Mouse (Mus musculus): ENCODE results near the gene Chil1.

The Chil1 gene

GRCm38 (mm10) chr1:134173081-134173480 lies 8.9 kb upstream of the Chil1 start:
- no peak for DNase-seq

DNA sequence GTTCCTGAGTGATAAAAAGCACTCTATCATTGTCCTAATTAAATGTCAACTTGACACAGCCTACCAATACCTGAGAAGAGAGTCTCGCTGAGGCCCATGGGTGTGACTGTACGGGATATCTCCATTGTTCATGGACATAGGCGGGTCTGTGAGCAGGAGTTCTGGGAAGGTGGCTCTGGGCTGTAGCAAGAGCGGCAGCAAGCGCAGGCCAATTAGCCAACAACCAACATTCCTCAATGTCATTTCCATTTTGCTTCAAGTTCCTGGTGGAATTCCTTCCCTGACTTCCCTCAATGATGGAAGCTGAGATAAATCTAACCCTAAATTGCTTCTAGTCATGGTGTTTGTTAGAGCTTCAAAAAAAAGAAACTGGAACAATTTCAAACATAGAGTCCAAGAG lies 4.0 kb upstream of the Chil1 start:
- no peak for DNase-seq

DNA sequence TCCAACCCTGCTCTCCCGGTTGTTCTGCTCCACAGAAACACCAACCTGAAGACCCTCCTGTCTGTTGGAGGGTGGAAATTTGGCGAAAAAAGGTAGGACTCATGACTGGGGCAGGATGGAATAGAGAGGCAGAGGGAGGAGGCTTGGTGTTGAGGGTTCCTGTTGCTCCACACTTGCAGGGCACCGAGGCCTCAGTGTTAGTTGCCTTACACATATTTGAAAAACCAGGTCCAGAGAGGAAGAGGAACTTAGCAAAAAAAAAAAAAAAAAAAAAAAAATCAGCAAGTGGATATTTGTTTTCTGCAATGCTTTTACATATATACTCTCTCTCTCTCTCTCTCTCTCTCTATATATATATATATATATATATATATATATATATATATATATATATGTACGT lies 2.1 kb downstream of the Chil1 start:
- DNase-seq = no peak

DNA sequence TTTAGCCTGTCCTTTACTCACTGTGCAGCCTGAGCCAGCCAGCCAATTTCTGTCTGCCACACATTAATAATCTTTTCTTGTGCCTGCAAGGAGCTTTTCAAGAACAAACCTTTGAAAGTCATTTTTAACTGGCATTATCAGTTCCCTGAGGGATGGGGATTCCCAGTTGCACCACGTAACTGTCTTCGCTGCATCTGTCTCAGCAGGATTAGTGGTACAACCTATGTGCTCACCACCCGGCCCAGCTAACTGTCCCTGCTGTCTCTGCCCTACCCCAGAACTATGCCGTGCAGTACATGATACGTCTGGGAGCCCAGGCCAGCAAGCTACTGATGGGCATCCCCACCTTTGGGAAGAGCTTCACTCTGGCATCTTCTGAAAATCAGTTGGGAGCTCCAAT lies 6.2 kb downstream of the Chil1 start:
- DNase-seq = no peak

- DNase-seq = peak; percentile 60
Measured at GRCm38 (mm10) chr1:134188989-134189729, 7.2 kb downstream of the Chil1 start.

DNA sequence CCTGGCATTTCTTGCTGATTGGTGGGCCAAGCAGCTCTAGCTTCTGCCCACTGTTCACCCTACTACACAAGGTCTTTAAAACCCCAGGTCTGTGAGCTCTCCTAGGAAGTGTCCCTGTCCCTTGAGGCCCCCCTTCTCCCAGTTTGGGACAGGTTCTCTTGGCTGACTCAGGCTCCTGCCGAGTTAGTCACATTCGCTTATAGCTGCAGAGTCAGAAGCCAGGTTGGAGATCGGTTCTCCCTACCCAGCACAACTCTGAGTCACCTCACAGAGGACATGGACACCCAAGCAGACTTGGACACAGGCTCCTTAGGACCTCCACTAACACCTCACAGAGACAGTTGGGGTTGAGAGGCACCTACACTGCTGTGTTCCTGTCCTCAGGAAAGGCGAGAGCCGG lies 9.2 kb downstream of the Chil1 start:
- peak; percentile 18 for DNase-seq

DNA sequence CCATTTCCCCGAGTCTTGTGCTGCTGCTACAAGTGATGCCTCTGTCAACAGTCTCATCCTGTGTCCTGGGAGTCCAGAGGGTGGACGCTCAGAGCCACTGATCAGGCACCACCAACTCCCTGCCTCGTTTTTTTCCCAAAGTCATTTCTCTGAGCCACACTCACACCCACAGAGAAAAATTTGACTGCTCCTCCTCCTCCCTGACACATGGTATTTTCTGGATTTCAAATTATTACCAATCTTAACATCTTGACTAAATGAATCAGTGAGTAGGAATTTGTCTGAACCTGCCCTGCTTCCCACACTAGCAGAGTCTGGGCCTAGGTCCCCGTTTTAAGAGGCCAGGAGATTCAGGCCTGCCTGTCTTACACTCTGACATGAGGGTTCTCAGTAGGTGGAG lies 10.0 kb downstream of the Chil1 start:
- no peak for DNase-seq

- peak; percentile 46 for DNase-seq
Measured at GRCm38 (mm10) chr1:134193126-134193525, 11.2 kb downstream of the Chil1 start, which contains the start of gene Mybph. TSS of gene Mybph (plus strand) at chr1:134193448.

GRCm38 (mm10) chr1:134193674-134194197 lies 11.8 kb downstream of the Chil1 start:
- DNase-seq = peak; percentile 50

DNA sequence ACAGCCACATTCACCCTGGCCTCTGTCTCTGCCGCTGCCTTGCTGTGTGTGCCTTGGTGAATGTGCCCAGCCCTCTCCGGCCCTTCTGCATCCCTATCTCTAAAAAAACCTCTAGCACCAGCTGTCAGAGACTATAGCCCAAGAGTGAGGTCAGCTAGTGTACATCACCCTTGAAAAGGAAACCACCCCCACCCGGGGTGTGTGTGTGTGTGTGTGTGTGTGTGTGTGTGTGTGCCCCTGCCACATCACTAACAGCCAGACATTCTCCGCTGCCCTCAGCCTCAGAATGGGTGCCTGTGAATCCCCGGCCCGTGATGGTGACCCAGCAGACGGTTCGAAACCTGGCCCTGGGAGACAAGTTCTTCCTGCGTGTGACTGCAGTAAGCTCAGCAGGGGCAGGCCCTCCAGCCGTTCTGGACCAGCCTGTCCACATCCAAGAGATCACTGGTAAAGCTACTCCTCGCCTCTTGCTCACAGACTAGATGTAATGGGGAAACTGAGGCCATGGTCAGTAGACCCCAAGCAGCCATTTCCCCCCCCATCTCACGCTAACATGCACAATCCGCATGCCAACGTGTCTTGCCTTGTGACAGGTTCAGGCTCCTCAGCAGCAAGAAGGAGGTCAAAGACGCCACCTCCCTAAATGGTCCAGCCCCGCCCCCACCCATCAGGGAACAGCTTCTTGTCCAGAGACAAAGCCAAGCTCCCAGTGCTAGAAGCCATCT lies 12.5 kb downstream of the Chil1 start:
- DNase-seq = peak; percentile 45

GRCm38 (mm10) chr1:134195117-134195516 lies 13.1 kb downstream of the Chil1 start:
- peak; percentile 15 for DNase-seq

GRCm38 (mm10) chr1:134195571-134195970 lies 13.6 kb downstream of the Chil1 start:
- no peak for DNase-seq

- peak; percentile 89 for DNase-seq
Measured at GRCm38 (mm10) chr1:134195979-134196378, 14.0 kb downstream of the Chil1 start.

- DNase-seq = peak; percentile 81
Measured at GRCm38 (mm10) chr1:134196386-134196785, 14.4 kb downstream of the Chil1 start.

DNA sequence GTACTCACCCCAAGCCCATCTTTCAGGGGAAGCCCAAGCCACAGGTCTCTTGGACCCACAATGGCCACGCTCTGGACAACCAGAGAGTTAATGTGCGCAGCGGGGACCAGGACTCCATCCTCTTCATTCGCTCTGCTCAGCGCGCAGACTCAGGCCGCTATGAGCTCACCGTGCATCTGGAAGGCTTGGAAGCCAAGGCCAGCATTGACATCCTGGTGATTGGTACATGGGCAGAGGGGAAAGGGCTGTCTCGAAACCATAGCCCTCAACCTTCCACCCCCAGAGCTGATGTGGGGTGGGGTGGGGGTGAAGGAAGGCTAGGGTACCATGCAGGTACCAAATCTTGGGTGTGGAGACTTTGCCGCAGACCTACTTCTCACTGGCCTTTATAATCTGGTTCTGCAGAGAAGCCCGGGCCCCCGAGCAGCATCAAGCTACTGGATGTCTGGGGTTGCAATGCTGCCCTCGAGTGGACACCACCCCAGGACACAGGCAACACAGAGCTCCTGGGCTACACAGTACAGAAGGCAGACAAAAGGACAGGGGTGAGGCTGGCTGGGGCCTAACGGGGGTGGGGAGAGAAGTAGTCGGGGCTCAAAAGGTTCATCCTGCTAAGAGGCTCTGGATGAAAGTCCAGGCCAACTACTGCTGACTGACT lies 15.5 kb downstream of the Chil1 start:
- DNase-seq = no peak

GRCm38 (mm10) chr1:134198197-134198995 lies 16.4 kb downstream of the Chil1 start:
- DNase-seq = no peak

DNA sequence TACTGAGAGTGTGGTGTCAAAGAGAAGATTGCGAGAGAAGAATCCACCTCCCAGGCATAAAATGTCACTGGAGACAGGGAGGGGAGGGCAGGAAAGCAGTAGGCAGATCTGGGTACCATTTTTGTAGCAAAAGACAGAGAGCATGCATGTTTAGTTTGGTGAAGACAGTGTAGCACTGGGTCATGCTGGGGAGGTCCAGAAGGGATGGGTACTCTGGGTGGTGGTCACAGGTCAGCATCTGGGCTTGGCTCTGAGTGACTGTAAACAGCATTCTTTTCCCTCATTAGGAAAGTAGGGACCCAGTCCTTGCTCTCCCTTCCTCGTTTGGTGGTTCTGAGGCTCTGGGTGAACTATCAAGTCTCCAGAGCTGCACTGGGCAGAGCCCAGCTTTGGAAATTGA lies 18.5 kb downstream of the Chil1 start:
- no peak for DNase-seq

DNA sequence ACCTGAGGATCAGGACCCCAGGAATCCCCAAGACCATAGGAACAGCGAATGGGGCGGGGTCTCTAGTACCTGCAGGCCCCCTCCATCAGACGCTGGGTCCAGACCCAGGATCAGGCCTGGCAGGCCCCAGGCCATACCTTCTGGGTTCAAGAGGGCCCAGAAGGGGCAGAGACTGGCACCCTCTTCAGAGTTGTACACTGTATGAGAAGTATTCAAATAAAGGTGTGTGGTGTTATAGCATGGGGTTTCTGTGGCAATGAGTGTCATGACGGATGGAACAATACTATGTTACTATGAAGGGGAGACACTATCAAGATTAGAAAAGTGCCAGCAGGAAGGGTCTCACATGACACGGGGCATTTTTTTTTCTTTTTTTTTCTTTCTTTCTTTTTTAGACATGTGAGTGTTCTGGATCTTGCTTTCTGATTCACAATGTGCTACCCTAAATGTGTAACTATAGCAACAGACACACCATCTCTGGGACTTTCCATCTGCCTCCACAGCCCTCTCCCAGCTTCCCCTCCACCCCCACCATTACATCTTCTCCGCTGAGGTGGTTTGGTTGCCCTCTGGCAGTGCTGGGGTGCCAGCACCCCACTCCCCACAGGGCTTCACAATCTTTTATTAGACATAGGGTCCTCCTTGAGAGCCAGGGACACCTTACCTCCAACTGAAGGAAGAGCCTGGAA lies 19.2 kb downstream of the Chil1 start:
- DNase-seq = no peak

DNA sequence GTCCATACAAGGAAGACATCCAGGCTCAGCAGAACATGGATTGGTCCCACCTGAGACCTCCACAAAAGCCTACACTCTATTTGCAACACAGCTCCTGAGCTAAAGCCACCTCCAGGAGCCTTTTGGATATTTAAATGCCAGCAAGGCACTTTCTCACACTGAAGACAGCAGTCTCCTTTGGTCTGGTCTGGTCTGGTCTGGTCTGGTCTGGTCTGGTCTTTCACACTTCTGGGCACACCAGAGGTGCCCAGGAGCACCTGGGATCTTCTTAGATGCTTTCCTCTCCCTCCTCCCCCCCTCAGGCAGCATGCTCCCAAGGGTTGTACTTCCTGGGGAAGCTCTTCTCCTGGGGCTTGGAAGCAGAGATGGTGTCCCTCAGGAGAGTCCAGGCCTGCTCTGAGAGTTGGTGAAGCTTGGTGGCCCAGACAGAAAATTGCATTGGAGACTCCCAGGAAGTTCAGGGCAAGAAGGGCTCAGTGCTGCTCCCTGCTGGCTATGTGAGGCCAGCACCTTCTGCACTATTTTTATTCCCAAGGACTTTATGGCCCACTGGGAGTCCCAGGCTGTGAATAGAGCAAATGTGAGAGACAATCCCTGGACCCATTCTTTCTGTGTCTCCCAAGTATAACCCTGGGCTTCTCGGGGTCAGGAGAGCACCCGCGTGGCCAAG lies 19.9 kb downstream of the Chil1 start:
- no peak for DNase-seq

DNA sequence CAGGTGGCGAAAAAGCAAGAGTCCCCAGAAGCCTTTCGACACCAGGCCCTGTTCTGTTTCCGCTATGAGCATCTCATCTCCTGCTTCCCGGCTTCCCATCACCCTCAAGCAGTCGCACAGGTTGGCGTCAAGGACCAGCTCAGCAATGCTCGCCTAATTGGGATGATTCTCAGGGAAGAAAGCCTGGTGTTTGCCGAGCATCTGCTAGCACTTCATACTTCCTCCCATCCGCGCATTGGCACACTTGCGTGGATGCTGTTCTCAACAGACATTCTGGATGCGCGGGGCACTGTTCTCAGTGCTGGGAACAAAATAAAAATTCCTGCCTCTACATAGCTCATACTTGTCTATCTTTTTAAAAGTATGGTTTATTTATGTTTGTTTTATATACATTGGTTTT lies 22.3 kb downstream of the Chil1 start:
- DNase-seq = no peak

DNA sequence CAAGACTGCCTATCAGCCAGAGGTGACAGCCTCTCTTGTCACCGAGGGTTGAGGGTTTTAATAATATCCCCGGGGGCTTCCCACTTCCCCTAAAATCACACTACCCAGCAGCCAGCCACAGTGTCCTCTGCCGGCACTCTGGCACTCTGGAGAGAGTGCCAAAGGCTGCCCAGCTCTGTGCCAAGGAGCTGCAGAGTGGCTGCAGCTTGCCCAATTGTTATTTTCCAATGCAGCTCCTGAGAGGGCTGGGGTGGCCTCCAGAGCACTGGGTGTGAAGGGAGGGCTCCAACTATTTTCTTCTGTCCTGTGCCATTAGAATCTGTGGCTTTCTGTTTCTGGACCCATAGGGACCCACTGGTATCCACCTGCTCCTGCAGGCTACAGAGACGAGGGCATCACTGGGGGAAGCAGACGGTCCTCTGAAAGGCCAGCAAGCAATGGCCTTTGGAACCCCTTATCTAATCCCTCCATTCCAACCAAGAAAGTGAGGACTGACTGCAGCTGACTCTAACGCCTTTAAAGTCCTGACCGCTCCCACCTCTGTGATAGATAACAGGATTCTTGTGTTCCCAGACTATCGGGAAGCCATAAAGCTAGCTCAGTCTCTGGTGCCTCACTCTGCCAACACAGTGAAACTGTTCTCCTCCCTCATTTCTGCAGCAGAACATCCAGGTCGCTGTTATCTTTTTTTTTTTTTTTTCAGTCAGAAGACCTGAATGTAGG lies 23.5 kb downstream of the Chil1 start:
- peak; percentile 86 for DNase-seq

All from cerebellum, adult 11-12 months (tissue).